Mouse (Mus musculus) R1 (cell line): ENCODE data around the gene Ankrd37.
A peak's percentile ranks its signal among the peaks of the same experiment; 100 is the strongest.

ENCODE experiments used
- DNase-seq: peaks from one replicate; pipeline ENCODE4 v3.0.0-alpha.2; 2018; ENCODE audit warnings: low read depth, low spot score

Gene Ankrd37

GRCm38 (mm10) chr8:46005596-46005995 is at the start of gene Ankrd37:
Gene Ankrd37 (minus strand): TSS chr8:46005707.
- no peak for DNase-seq

- no peak for DNase-seq
Observed at GRCm38 (mm10) chr8:46040260-46040659, 34.8 kb upstream of the Ankrd37 start.

GRCm38 (mm10) chr8:46039666-46040065 is 34.2 kb upstream of the Ankrd37 start:
- DNase-seq = no peak

- no peak for DNase-seq
Observed at GRCm38 (mm10) chr8:46036217-46036616, 30.7 kb upstream of the Ankrd37 start.

GRCm38 (mm10) chr8:46024392-46024791 is 18.9 kb upstream of the Ankrd37 start:
- no peak for DNase-seq

- no peak for DNase-seq
Observed at GRCm38 (mm10) chr8:46022758-46023157, 17.3 kb upstream of the Ankrd37 start.

- DNase-seq = peak; percentile 38
Observed at GRCm38 (mm10) chr8:46022203-46022602, 16.7 kb upstream of the Ankrd37 start.

GRCm38 (mm10) chr8:46010746-46011680 is 5.5 kb upstream of the Ankrd37 start:
- DNase-seq = peak; percentile 14

- peak; percentile 44 for DNase-seq
Observed at GRCm38 (mm10) chr8:46010306-46010705, 4.8 kb upstream of the Ankrd37 start.

- no peak for DNase-seq
Observed at GRCm38 (mm10) chr8:46007050-46007672, 1.7 kb upstream of the Ankrd37 start.

- DNase-seq = peak; percentile 97
Observed at GRCm38 (mm10) chr8:45999784-46000705, 5.5 kb downstream of the Ankrd37 start.

- DNase-seq = peak; percentile 50
Observed at GRCm38 (mm10) chr8:45999138-45999783, 6.2 kb downstream of the Ankrd37 start, which contains the start of gene Lrp2bp. Gene Lrp2bp (plus strand): TSS chr8:45999303.

GRCm38 (mm10) chr8:45998228-45998627 is 7.3 kb downstream of the Ankrd37 start:
- no peak for DNase-seq

- DNase-seq = no peak
Observed at GRCm38 (mm10) chr8:45995576-45995975, 9.9 kb downstream of the Ankrd37 start.

- peak; percentile 74 for DNase-seq
Observed at GRCm38 (mm10) chr8:45994111-45994510, 11.4 kb downstream of the Ankrd37 start.

- DNase-seq = no peak
Observed at GRCm38 (mm10) chr8:45990631-45991310, 14.7 kb downstream of the Ankrd37 start.

- no peak for DNase-seq
Observed at GRCm38 (mm10) chr8:45988189-45988588, 17.3 kb downstream of the Ankrd37 start.

GRCm38 (mm10) chr8:45986665-45987064 is 18.8 kb downstream of the Ankrd37 start:
- no peak for DNase-seq

GRCm38 (mm10) chr8:45975837-45976468 is 29.6 kb downstream of the Ankrd37 start:
- no peak for DNase-seq
